Mouse (Mus musculus): ENCODE measurements around the gene Crybb2.

GRCm38 (mm10) chr5:113050581-113051185, 19.2 kb downstream of the Crybb2 start:
- TF ChIP-seq MAFK (IDR thresholded peaks at IDR 0.05; ENCODE audit: insufficient read depth, low read depth, low read length) (no peak), ZC3H11A (IDR thresholded peaks at IDR 0.05; ENCODE audit: borderline replicate concordance, low read depth, low read length) (no peak), ZNF384 (IDR thresholded peaks at IDR 0.05; ENCODE audit: low read depth, low read length) (no peak), CHD2 (IDR thresholded peaks at IDR 0.05; ENCODE audit: low read depth, low read length) (no peak)

All from ES-E14 (cell line).